Mouse (Mus musculus) brain, embryonic 18.5 days (tissue): ENCODE measurements at regions not wholly inside any gene's neighbourhood (a gene's known extent, or its start where the extent isn't known, plus 50 kb on each side); places are given as distances from the start of the nearest gene placed in this dataset.

Source experiments
- DNase-seq: peaks from one replicate; pipeline ENCODE4 v3.0.0-alpha.2; 2012; ENCODE audit warnings: low read depth, low spot score

DNA sequence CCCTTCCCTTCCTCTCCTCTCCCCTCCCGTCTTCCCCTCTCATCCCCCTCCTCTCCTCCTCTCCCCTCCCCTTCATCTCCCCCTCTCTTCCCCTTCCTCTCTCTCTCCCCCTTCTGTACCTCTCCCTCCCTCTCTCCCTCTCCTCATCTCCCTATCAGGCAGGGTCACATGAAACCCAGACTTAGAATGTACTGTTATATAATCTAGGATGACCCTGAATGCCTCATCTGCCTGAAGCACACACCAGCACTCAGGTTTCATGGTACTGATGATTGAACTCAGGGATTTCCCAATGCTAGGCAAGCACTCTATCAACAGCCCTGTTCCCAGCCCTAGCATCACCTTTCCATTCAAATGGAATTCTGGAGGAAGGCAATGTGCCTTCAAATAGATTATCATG is 264.6 kb upstream of the 1700056E22Rik start:
- no peak for DNase-seq

DNA sequence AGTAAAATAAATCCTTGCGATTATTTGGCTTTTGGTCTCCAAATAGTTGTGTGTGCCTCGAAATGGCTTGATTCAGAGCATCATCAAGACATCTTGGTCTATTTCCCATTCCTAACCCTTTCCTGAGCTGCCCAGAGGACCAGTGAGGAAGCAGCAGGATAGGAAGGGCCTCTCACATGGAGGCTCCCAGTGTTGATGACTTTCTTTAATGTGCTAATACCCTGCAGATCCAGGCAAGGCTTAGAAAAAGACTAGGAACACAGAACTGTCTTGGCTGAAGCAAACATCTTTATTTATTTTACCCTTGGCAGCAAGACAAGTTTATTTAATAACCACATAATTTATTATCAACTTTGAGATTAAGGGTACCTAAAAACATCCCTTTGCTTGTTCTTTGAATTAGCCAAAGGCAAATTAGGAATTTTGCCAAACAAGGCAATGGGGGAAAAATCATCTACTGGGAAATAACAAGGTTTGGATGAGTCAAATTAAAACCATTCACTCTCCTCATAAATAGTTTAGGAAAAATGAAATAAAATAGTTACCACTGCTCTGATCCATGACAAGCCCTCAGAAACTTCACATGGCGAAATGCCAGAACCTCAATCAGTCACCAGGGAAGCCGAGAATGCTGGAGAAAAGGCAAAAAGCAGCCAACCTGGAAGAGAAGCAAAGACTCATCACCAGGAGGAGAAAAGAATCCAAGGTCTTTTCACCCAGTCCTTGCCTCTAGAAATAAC is 263.1 kb upstream of the 1700056E22Rik start:
- DNase-seq: no peak

DNA sequence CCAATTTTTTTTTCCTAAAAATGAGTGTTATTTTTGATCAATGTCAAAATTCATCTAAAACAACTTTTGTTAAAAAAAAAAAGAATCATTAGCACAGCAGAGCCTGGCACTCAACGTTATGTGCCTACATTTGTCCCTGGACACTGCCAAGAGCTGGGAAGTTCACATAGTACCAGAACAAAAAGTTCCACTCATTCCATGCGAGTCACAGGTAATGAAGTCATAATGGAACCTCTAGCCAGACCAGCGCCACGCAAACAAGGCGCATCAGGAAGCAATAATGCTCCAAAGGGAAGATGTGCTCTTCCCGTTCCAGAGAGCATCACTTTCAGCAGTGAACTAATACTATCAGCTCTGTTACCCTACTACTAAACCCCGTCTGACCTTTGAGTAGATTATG is 257.0 kb upstream of the 1700056E22Rik start:
- no peak for DNase-seq

DNA sequence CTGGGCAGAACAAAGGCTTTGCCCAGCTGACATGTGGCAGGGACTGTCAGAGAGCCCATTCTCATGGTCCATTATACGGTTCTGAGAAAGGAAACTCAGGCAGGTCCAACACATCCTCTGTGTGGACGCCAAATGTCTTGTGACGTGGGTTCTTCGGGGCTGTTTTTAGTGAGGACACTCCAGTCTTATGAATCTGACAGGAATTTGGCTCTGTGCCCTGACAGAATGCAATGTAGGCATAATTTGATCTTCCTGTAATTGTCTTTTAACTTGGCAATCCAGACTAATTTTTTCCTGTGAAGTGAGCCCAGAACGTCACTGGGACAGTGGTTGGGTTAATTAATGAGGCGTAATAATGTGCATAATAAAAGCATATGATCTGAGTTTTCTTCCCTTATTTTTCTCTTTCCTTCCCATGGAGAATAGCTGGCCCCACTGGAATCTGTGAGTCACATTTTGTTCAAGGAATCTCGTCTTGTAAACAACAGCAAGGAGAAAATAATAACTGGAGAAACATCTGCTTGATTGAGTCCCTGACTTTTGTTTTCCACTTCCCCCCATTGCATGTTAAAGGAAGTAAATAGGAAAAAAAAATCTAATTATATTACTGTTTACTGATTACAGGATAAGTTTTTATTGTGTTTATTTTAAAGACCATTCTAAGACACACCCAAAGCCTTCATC is 255.8 kb upstream of the 1700056E22Rik start:
- DNase-seq: no peak

DNA sequence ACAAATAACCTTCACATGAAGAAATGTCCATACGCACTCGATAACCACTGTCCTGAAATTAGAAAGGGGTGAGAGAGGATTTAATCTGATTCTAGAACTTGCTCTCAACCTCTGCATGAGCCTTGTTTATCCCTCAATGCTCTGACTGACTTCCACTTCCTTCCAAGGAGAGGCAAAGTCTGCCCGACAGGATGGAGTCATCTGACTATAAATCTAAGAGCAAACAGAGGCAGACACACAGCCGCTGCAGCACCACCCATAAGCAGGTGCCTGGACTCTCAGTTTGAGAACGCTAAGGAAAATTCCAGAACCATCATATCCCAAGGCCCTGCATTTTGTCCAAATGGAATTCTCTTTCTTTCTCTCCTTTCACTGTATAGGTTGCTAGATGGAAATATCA is 247.7 kb upstream of the 1700056E22Rik start:
- no peak for DNase-seq

DNA sequence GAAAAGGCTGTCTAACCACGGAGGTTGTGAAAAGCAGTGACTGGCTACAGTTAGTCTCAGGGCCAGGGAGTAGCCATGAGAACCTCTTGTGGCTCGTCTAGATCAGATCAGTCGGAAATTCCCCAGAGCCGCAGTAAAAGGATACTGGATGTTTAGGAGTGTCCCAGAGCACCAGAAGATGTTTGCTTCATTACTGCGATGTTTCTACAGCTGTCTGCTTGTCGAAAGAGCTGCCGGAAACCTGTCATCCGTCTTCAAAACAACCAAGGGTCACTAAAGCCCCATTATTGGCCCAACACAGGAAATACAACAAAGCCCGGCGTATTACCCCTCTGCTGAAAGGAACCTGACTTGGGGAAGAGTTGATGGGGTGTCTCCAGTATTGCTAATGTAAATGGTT is 245.2 kb upstream of the 1700056E22Rik start:
- no peak for DNase-seq

DNA sequence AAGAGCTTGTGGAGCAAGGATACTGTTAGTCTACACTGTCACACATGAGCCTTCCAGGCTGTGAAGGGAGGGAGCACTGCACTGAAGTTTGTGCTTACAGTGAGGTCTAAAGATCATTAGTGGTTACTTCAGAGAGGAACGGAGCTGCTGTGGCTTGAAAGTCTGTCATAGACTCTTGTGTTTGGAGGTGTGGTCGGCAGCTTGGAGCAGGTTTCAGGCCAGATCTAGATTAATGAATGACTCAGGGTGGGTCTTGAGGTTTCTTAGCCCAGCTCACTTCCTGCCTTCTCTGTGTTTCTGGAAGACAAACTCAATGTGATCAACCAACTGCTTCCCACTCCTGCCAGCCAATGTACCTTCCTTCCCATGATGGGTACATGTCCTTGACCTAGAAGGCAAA is 242.9 kb upstream of the 1700056E22Rik start:
- no peak for DNase-seq

DNA sequence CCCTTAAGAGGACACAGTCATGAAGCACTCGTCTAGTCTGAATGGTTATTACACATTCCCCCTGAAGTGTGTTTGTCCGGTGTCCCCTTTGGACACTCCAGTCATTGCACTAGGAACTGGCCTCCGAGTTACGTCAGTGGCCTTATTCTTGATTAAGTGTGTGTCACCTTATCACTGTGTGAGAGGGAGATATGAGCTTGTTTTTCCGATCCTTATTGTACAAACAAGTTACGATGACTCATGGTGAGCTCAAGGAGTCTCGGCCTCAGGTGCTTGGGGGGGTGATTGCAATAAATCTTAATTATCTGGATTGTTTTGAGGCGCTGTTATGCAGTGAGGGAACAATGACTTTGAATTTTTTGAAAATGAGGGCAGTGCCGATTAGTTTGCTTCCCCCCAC is 241.8 kb upstream of the 1700056E22Rik start:
- DNase-seq: no peak

DNA sequence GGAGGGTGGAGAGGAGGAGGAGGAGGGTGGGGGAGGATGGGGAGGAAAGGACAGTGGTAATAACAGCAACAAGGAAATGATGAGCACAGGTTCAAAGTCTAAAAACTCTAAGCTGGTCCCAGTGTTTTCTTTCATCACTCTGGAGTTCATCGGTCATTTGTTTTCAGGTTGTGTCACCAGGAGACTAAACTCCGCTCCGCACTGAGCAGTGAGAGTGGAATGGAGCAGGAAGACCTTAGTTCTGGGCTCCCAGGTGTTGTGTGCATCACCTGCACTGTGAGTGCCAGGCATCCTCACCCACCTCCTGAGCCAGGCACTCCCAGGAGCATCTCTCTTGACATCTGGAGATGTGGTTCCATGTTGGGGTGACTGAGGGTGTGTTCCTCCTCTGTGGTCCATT is 241.3 kb upstream of the 1700056E22Rik start:
- DNase-seq: no peak

DNA sequence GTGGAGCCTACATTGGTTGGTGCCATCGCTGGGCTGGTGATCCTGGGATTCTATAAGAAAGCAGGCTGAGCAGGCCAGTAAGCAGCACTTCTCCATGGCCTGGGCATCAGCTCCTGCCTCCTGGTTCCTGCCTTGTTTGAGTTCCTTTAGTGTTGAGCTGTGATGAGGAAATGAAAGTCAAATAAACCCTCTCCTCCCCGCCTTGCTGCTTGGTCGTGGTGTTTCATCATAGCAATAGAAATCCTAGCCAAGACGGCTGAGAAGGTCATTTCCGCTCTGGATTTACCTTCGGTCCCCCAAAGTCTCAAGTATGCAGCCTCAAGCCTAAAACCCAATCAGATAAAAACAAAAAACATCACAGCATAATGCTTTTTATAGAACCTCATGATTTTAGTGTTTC is 240.6 kb upstream of the 1700056E22Rik start:
- no peak for DNase-seq

DNA sequence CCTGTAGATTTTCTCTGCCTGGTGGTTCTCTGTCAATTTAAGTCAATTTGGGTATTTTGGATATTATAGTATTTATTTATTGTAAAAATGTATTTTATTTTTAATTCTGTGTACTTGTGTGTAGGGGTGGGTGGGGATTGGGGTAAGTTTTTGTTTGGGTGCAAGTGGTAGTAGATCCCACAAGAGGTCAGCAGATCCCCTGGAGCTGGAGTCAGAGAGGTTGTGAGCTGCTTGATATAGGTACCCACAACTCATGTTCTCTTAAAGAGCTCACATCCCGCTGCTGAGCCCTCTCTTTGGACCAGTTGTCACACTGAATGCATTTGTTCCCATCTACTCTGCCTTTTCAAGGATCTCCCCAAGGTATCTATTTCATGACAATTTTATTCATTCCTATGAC is 239.6 kb upstream of the 1700056E22Rik start:
- no peak for DNase-seq

DNA sequence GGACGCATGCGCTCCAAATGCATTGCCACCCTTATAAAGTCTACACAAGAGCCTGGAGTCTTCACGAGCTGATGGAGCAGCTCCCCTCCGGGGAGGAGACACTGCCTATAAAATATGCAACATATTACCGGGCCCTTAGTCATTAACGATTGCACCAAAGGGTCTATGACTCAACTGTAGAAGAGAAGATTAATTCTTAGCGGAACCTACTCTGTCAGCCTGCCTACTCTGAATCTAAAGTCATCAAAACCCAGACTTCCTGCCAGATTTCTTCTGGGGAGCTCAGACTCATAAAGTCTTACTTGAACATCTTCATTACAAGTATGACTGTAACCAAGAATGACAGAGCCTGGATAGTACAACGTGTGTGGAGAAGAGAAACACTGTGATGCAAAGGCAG is 237.2 kb upstream of the 1700056E22Rik start:
- no peak for DNase-seq

DNA sequence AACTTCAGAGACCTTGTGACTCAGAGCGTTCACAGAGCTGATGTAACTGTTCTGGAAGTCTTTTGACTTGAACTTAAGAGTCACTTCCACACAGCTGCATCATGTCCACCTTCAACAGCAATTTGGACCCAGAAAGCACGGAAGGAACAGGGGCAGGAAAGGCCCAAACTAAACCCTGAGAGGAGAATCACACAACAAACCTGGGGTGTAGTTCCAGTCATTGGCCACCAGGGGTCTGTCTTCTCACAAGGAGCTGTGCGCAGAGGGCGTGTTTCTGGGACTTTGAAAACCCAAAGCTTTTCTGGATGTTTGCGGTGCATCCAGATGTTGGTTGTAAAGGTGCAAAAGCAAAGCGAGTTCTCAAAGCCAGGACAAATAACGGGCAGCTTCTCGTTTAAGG is 231.9 kb upstream of the 1700056E22Rik start:
- DNase-seq: peak; percentile 24

DNA sequence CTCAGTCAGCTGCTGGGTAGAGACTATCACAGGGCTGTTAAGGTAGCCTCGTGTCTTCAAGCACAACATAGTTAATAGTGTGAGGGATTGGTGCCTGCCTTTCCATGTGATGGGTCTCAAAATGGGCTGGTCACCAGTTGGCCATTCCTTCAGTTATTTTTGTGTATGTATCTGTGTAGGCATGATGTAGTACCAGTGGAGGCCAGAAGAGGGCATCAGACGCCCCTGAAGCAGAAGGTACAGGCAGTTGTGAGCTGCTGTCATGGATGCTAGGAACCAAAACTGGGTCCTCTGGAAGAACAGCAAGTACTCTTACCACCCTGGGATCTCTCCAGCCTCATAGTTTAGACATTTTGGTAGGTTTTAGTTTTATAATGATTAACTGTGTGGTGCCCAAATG is 228.9 kb upstream of the 1700056E22Rik start:
- no peak for DNase-seq

DNA sequence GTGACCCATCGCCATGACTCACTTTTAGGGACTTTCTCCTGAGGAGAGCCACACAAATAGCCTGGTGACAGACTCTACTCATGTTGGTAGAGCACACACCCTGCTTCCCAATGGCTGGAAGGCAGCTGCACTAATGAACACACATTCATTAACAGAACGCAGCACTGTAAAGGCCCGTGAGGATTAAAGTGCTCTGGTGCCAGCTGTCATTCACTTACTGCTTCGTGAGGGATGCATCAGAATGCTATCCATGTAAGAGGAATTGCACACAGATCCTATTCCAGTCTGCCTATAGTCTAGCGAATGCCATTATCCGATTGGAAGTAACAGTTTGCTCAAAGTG is 227.3 kb upstream of the 1700056E22Rik start:
- DNase-seq: no peak

DNA sequence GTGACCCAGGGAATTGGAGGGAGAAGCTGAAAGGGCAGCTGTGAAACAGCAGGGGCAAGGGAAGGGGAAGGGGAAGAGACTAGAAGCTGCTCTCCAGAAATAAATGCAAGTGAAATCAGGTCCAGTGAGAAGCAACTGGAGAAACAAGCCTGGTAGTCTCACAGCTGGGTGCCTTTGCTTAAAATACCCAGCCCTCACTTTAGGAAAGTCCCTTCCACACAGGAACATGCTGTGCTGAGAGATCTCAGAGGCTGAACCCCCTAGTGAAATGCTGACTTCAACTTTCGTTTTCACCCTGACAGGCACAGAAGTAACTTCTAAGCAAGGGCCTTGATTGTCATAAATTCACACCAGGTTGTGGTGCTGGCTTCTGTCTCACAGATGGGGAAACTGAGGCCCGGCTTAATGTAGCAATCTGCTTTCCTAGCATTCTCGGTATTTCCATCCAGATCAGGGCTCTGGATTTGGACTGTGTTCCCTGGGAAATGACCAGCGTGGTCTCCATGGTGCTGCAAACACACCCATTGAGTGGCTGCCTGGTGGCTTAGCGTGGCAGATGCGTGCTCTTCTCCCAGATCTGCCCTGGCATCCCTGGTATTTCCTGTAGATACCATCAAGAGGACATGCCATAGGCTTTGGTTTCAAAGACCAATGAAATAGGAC is 226.8 kb upstream of the 1700056E22Rik start:
- no peak for DNase-seq

DNA sequence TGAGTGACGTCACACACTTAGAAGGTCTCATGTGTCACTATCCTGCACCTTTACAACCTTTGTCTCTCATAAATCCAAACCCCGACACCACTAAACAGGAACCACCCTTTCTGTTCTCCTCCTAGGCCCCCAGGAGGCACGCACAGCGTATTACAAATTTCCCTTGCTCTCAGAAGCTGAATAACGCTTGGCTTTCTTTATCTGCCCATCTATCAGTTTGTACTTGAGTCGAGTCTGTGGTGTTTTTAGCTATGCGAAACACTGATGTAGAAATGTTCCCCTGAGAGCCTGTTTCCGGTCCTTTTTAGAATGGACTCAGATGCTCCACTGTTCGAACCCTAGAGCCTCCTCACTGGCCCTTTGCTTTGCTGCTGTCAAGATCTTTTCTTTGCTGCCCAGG is 225.8 kb upstream of the 1700056E22Rik start:
- no peak for DNase-seq

DNA sequence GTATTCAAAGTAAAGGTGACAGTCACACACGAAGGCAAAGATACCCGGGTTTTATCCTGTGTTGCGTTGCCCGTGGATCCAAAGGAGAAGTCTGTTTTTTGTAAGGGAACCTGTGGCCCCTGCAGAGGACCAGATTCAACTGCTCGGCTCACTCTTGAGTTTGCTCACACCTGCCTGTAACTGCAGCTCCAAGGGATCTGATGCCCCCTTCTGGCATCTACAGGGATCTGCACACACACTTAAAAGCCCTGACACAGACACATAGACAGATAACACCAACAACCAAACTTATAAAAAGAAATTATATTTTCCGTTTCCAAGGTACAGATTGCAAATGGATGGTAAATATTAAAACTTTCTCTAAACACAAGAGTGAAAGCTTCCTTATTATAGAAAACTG is 223.3 kb upstream of the 1700056E22Rik start:
- no peak for DNase-seq

DNA sequence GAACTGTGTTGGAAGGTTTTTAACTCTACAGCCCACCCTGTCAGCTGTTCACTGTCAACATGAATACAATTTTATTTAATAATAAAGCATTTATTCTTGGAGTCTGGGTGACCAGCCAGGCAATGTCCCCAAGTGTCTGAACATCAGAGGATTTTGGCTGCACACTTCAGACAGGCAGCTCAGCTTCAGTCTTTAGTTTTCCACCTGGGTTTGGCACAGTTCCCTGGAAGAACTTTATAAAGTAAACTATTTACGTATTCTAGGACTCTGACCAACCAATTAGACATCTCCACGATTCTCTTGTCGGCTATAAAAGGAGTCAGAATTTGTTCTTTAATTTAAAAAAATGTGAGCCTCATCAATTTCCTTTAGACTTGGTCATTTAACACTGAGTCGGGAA is 220.8 kb upstream of the 1700056E22Rik start:
- no peak for DNase-seq

DNA sequence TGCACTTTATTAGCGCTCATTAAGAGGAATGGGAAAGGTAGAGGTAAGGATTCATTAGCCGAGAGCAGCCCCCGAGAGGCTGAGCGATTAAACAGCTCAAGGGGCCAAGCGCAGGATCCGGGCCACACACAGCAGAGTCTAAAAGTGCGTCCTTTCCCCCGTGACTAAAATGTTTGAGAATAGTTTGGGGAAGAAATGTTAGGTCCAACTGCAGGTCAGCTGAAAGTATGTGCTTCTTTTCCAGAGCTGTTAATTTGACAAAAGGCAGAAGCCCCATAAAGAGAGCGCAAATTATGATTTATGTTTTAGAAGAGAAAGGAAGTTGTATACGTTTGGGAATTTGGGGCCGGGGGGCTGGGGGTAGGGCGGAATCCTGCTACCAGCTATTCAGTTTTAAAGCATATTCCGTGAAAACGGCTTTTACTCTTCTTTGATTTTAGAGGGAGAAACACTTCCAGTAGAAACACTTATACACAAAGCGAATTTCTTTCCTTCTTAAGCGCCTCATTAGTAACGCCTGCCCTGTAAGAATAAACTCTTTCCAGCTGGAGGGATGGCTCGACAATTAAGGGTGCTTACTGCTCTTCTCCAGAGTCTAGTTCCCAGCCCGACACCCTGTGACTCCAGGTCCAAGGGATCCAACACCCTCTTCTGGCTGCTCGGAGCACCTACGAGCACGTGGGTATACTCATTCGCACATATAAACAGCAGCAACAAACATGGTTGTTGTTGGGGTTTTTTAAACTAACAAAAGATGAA is 210.8 kb upstream of the 1700056E22Rik start:
- no peak for DNase-seq

DNA sequence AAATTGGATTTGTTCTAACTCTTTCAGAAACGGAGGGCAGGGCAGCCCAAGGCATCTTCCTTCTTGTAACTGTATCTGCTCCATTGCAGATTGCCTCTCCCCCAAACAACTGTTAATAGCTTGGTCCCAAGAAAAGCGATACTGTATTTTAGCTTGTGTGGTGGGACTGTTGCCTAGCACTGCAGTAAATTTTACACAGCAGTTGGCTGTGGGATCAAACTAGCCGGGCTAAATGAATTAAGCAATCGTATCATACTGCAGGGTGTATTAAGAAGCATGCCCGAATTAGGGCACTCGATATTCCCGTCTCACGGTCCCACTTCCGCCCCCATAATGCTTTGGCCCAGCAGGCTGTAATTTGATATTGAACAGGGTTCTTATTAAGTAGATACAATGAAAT is 210.2 kb upstream of the 1700056E22Rik start:
- DNase-seq: no peak

DNA sequence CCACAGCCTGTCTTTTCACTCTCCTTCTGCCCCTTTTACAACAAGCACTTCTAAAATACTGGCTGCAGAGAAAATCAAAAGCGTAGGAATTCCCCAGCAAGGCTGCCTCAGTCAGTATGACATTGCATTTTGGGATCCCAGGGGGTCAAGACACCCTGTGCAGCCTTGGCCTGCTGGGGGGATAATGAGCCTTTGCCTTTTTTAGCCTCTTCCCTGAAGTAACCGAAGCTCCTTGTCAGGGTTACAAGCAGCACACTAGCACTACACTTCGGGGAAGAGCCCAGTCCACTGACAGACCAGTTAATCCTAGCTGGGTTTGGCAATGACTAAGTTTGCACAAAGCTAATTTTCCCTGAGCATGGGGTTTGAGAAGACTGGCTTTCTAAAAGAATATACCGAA is 207.7 kb upstream of the 1700056E22Rik start:
- DNase-seq: no peak
